Mouse (Mus musculus): Measurements from ENCODE around the gene Ccdc170.

DNA sequence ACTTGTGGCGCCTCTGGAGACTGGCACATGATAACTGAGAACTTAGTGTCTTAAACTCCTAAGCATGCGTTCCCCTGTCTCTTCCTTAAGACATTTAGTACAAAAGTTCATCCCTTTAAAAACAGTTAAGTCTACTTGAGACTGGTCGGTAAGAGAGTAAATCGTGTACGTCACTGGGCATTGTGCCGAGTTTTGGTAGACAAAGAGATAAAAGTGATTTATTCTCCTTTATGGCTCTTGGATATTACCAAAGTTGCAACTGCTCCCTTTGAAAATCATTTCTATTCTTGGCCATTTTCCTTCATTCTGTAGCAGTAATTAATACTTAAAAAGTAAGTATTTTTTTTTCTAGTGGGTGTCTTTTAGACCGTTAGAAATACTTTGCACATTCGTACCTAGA, 20.9 kb downstream of the Ccdc170 start:
- TF ChIP-seq CTCF (IDR thresholded peaks at IDR 0.05; ENCODE audit: low read depth): no peak
- no peak for TF ChIP-seq EP300 (IDR thresholded peaks at IDR 0.05; ENCODE audit: low read depth)
